In genomic region chr6:86349257-86349656, GRCm38 (mm10) we compare ENCODE assay signal across 9 mouse cellular contexts. TPM values are rescaled to one million over a fixed set of nuclear protein-coding genes. Genes with fewer than 3 reads are reported as not detected.
A peak's percentile ranks its signal among the peaks of the same experiment; 100 is the strongest.
DNase-seq lines count a peak whose midpoint lies in the region; ATAC-seq and TF ChIP-seq lines count a peak whose summit lies in the region.
"Had no signal": no experiment of that assay in that cellular context is flagged by ENCODE, and none has a peak within 500 bp of the region (broad histone marks: within the 10 kb centered on the region; RNA-seq: fewer than 3 reads in every experiment).

No protein-coding gene starts in this region.

- no peaks in the 10 kb centered on the region for H3K27me3 ChIP-seq in ES-Bruce4 (ENCODE audit: control insufficient read depth, insufficient read depth, low read length, poor library complexity, severe bottlenecking)

- no peak for ATAC-seq in cerebellum, adult (ENCODE audit: insufficient number of reproducible peaks, low FRiP score, low TSS enrichment)

- H3K4me1 ChIP-seq in ES-Bruce4 (ENCODE audit: control insufficient read depth, insufficient read depth, low read length) = peaks cover 1% of the 10 kb centered on the region
- H3K4me1 ChIP-seq in embryonic fibroblast, embryonic 13.5 days (ENCODE audit: control insufficient read depth, insufficient read depth, low read length) = no peaks in the 10 kb centered on the region

- TF ChIP-seq POLR2A in ES-Bruce4 (IDR thresholded peaks at IDR 0.05; ENCODE audit: insufficient read depth, low read length) = no peak
- no peak for TF ChIP-seq POLR2A in embryonic fibroblast, embryonic 13.5 days (IDR thresholded peaks at IDR 0.05; ENCODE audit: low read depth, low read length)

- no peaks in the 10 kb centered on the region for H3K9me3 ChIP-seq in ES-Bruce4 (replicated peaks; ENCODE audit: control insufficient read depth, insufficient read depth, low read length, poor library complexity, severe bottlenecking)

- no peak overlapping the region for H3K4me3 ChIP-seq in ES-Bruce4 (ENCODE audit: low read depth, low read length)
- H3K4me3 ChIP-seq in embryonic fibroblast, embryonic 13.5 days (ENCODE audit: insufficient read depth, low read length) = no peak overlapping the region
- H3K4me3 ChIP-seq: megakaryocyte, embryonic 14.5 days had no signal

- TF ChIP-seq EP300 in ES-Bruce4 (IDR thresholded peaks at IDR 0.05; ENCODE audit: insufficient read depth, low read depth, low read length) = no peak

- H3K27ac ChIP-seq in ES-Bruce4 (ENCODE audit: insufficient read depth, low read length) = no peak overlapping the region
- H3K27ac ChIP-seq in embryonic fibroblast, embryonic 13.5 days (ENCODE audit: insufficient read depth, low read length) = no peak overlapping the region

- H3K36me3 ChIP-seq in ES-Bruce4 (ENCODE audit: control insufficient read depth, insufficient read depth, low read length, poor library complexity, severe bottlenecking) = no peaks in the 10 kb centered on the region

- DNase-seq in cerebellum, adult 9-10 months = peak; percentile 46
- DNase-seq in layer of hippocampus, adult 11-12 months (ENCODE audit: low spot score) = peak; percentile 63
- DNase-seq in layer of hippocampus, adult 8-10 months (ENCODE audit: low spot score in 2 of 2) = no peak
- no peak for DNase-seq in spleen, adult 12 weeks (ENCODE audit: low spot score)
- no peak for DNase-seq in MN1 (ENCODE audit: low spot score)

- TF ChIP-seq CTCF in ES-Bruce4 (IDR thresholded peaks at IDR 0.05; ENCODE audit: low read depth, low read length) = peak; percentile 40
- 0 out of 2 replicates have a peak, but pooled peaks have one; percentile 16 for TF ChIP-seq CTCF in embryonic fibroblast, embryonic 13.5 days (IDR thresholded peaks at IDR 0.05; ENCODE audit: borderline replicate concordance, insufficient read depth, low read length)

- no peak overlapping the region for H3K9ac ChIP-seq in ES-Bruce4 (ENCODE audit: low read depth, poor library complexity, severe bottlenecking)

RNA-seq across cellular contexts. Expression of gene Fam136a, which starts 16.2 kb away (rescaled TPM):
- 10 to 100 TPM; 24.4 to 27.8 (median 27.3) TPM for total RNA-seq in layer of hippocampus, adult 8-10 months (2022)
- 54.2 and 56.0 TPM in 2 replicates for polyA plus RNA-seq in ES-Bruce4 (2011; ENCODE audit: insufficient read depth, insufficient read length, low read depth, missing spikeins)
- 27.5 and 31.9 TPM in 2 replicates for polyA plus RNA-seq in embryonic fibroblast, embryonic 13.5 days (2011; ENCODE audit: insufficient read length, low read depth, missing spikeins)

RNA-seq across cellular contexts. Expression of gene Snrpg, which starts 21.8 kb away (rescaled TPM):
- total RNA-seq in layer of hippocampus, adult 8-10 months (2022) = 10 to 100 TPM; 44.1 to 77.4 (median 71.6) TPM
- polyA plus RNA-seq in ES-Bruce4 (2011; ENCODE audit: insufficient read depth, insufficient read length, low read depth, missing spikeins) = 201 and 274 TPM in 2 replicates
- 141 and 203 TPM in 2 replicates for polyA plus RNA-seq in embryonic fibroblast, embryonic 13.5 days (2011; ENCODE audit: insufficient read length, low read depth, missing spikeins)

RNA-seq across cellular contexts. Expression of gene Pcyox1, which starts 47.7 kb away (rescaled TPM):
- 100 to 1,000 TPM; 115 to 135 (median 124) TPM for total RNA-seq in layer of hippocampus, adult 8-10 months (2022)
- 50.1 and 51.7 TPM in 2 replicates for polyA plus RNA-seq in ES-Bruce4 (2011; ENCODE audit: insufficient read depth, insufficient read length, low read depth, missing spikeins)
- 117 and 140 TPM in 2 replicates for polyA plus RNA-seq in embryonic fibroblast, embryonic 13.5 days (2011; ENCODE audit: insufficient read length, low read depth, missing spikeins)

RNA-seq across cellular contexts. Expression of gene Tia1, which starts 54.8 kb away (rescaled TPM):
- 100 to 1,000 TPM; 105 to 159 (median 144) TPM for total RNA-seq in layer of hippocampus, adult 8-10 months (2022)
- 79.7 and 81.2 TPM in 2 replicates for polyA plus RNA-seq in ES-Bruce4 (2011; ENCODE audit: insufficient read depth, insufficient read length, low read depth, missing spikeins)
- polyA plus RNA-seq in embryonic fibroblast, embryonic 13.5 days (2011; ENCODE audit: insufficient read length, low read depth, missing spikeins) = 92.6 and 133 TPM in 2 replicates

Comparison
In these comparisons a context has a peak if more than half of its experiments do, and no peak if none do; other contexts are left out.
1. DNase-seq: peak in cerebellum, adult 9-10 months (single experiment) and layer of hippocampus, adult 11-12 months (single experiment); none in layer of hippocampus, adult 8-10 months (0 of 2), spleen, adult 12 weeks (single experiment) and MN1 (single experiment).